Mouse (Mus musculus): ENCODE data around the gene Ppdpf.

DNA sequence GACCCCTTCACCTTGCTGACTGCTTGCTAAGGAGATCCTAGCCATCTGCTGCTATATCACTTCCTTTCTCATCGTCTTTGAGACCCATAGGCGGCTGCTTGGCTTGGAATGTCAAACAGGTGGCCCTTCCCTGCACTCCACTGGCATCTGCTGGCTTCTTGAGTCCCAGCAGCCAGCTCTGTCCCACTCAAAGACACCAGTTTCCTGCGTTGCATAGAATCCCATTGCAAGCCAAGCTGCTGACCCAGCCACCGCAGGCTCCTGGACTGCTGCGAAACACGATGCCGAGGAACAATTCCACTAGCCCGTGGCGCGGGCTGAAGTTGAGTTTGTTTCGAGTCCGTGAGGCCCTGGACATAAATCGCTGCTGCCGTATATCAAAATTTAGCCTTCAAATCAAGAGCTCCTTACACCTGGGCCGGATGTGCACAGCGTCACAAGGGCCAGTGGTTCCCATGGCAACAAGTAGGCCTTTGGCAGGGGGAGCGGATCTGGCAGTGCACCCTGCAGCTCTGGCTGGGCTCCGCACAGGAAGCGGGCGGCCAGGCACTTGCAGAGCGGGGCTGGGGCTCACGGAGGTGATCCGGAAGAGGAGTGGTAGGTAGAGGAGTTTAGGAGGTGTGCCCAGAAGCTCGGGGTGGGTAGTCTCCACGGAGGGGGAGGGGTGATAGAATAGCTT is 32.6 kb downstream of the Ppdpf start, which contains the start of gene Fndc11:
- TF ChIP-seq POLR2A (IDR thresholded peaks at IDR 0.05; ENCODE audit: extremely low read depth, insufficient read depth, low read length) (no peak), CTCF (IDR thresholded peaks at IDR 0.05; ENCODE audit: extremely low read depth, insufficient read depth, low read length) (no peak)
